In genomic region chr4:70160525-70161224, GRCm38 (mm10) we compare ENCODE assay signal across 22 mouse cellular contexts.
A peak's percentile ranks its signal among the peaks of the same experiment; 100 is the strongest.
DNase-seq lines count a peak whose midpoint lies in the region; ATAC-seq and TF ChIP-seq lines count a peak whose summit lies in the region.
"Had no signal": no experiment of that assay in that cellular context is flagged by ENCODE, and none has a peak within 500 bp of the region (broad histone marks: within the 10 kb centered on the region; RNA-seq: fewer than 3 reads in every experiment).

No protein-coding gene starts in this region.

- no peak for DNase-seq in liver, postnatal 0 days
- no peak for DNase-seq in liver, embryonic 14.5 days (ENCODE audit: low read depth in 3 of 3, low spot score in 3 of 3)
- DNase-seq in neural tube, embryonic 10.5 days (ENCODE audit: extremely low spot score, low spot score): no peak
- DNase-seq: adrenal gland, adult 2 months; adrenal gland, postnatal 10 days; adrenal gland, postnatal 25 days; cerebellum, adult 11 months; cerebellum, adult 18-20 months; cerebellum, adult 8-10 months; cerebellum, adult 9-11 months; cerebellum, postnatal 14 days; cerebellum, postnatal 36 days; embryo, embryonic 11 days had no signal

- peak; percentile 78 for ATAC-seq in liver, embryonic 12.5 days
- no peak for ATAC-seq in liver, postnatal 0 days
- ATAC-seq in liver, embryonic 14.5 days (ENCODE audit: insufficient read depth): peak; percentile 74; the same call in 1 of the 2 replicates
- peak; percentile 52 for ATAC-seq in liver, embryonic 16.5 days (ENCODE audit: low read depth)
- ATAC-seq in midbrain, embryonic 16.5 days: no peak
- ATAC-seq: forebrain, embryonic 14.5 days had no signal

- no peak for TF ChIP-seq EP300 in liver, postnatal 0 days (IDR thresholded peaks at IDR 0.05; ENCODE audit: low read depth)
- no peak for TF ChIP-seq EP300 in liver, embryonic 14.5 days (IDR thresholded peaks at IDR 0.05; ENCODE audit: low read depth)

- H3K27me3 ChIP-seq in liver, embryonic 12.5 days (replicated peaks): no peaks in the 10 kb centered on the region
- H3K27me3 ChIP-seq in liver, postnatal 0 days (ENCODE audit: insufficient read depth, low read length): no peaks in the 10 kb centered on the region
- H3K27me3 ChIP-seq in liver, embryonic 14.5 days (ENCODE audit: control insufficient read depth, insufficient read depth, low read length): no peaks in the 10 kb centered on the region
- no peaks in the 10 kb centered on the region for H3K27me3 ChIP-seq in liver, embryonic 16.5 days (ENCODE audit: control insufficient read depth, insufficient read depth, low read depth, low read length)
- no peaks in the 10 kb centered on the region for H3K27me3 ChIP-seq in midbrain, embryonic 16.5 days (ENCODE audit: control insufficient read depth, insufficient read depth, low read depth, low read length)
- H3K27me3 ChIP-seq: embryonic facial prominence, embryonic 13.5 days; embryonic facial prominence, embryonic 15.5 days; forebrain, embryonic 12.5 days had no signal

- H3K9ac ChIP-seq in liver, embryonic 12.5 days: no peak overlapping the region
- H3K9ac ChIP-seq in liver, postnatal 0 days (replicated peaks): no peak overlapping the region
- H3K9ac ChIP-seq in liver, embryonic 14.5 days (replicated peaks): no peak overlapping the region
- H3K9ac ChIP-seq in liver, embryonic 16.5 days (ENCODE audit: low read depth, low read length): no peak overlapping the region
- no peak overlapping the region for H3K9ac ChIP-seq in midbrain, embryonic 16.5 days (ENCODE audit: low read depth, low read length)
- H3K9ac ChIP-seq: embryonic facial prominence, embryonic 13.5 days; embryonic facial prominence, embryonic 15.5 days; forebrain, embryonic 12.5 days had no signal

- peaks cover 14% of the 10 kb centered on the region for H3K4me1 ChIP-seq in liver, embryonic 12.5 days
- H3K4me1 ChIP-seq in liver, postnatal 0 days (ENCODE audit: insufficient read depth): no peaks in the 10 kb centered on the region
- peaks cover 12 to 14% of the 10 kb centered on the region in 2 experiments for H3K4me1 ChIP-seq in liver, embryonic 14.5 days (replicated peaks; ENCODE audit: control insufficient read depth in 2 of 2, insufficient read depth in 2 of 2, low read length in 1 of 2)
- H3K4me1 ChIP-seq in liver, embryonic 16.5 days (ENCODE audit: control insufficient read depth, low read depth, low read length): no peaks in the 10 kb centered on the region
- H3K4me1 ChIP-seq in midbrain, embryonic 16.5 days (ENCODE audit: control insufficient read depth, insufficient read depth, low read length): no peaks in the 10 kb centered on the region
- H3K4me1 ChIP-seq: embryonic facial prominence, embryonic 13.5 days; embryonic facial prominence, embryonic 15.5 days; forebrain, embryonic 10.5 days; forebrain, embryonic 12.5 days had no signal

- H3K4me2 ChIP-seq in liver, embryonic 12.5 days: no peak overlapping the region
- no peak overlapping the region for H3K4me2 ChIP-seq in liver, postnatal 0 days (ENCODE audit: low read depth, low read length)
- H3K4me2 ChIP-seq in liver, embryonic 14.5 days (ENCODE audit: low read depth): no peak overlapping the region
- H3K4me2 ChIP-seq in liver, embryonic 16.5 days (ENCODE audit: low read depth, low read length): no peak overlapping the region
- no peak overlapping the region for H3K4me2 ChIP-seq in midbrain, embryonic 16.5 days (ENCODE audit: low read length)
- H3K4me2 ChIP-seq: embryonic facial prominence, embryonic 13.5 days; embryonic facial prominence, embryonic 15.5 days; forebrain, embryonic 12.5 days had no signal

- peak overlapping the region; percentile 71 for H3K27ac ChIP-seq in liver, embryonic 12.5 days
- no peak overlapping the region for H3K27ac ChIP-seq in liver, postnatal 0 days (ENCODE audit: low read depth)
- H3K27ac ChIP-seq in liver, embryonic 14.5 days: peak overlapping the region; percentile 3; the same call in 1 of the 2 replicates
- H3K27ac ChIP-seq in liver, embryonic 16.5 days (ENCODE audit: low read length): no peak overlapping the region
- H3K27ac ChIP-seq in midbrain, embryonic 16.5 days (ENCODE audit: low read length): no peak overlapping the region
- H3K27ac ChIP-seq: embryonic facial prominence, embryonic 13.5 days; embryonic facial prominence, embryonic 15.5 days; forebrain, embryonic 10.5 days; forebrain, embryonic 12.5 days had no signal

- TF ChIP-seq CTCF in liver, postnatal 0 days (IDR thresholded peaks at IDR 0.05; ENCODE audit: low read depth): no peak
- no peak for TF ChIP-seq CTCF in liver, embryonic 14.5 days (IDR thresholded peaks at IDR 0.05; ENCODE audit: low read depth)

- no peaks in the 10 kb centered on the region for H3K9me3 ChIP-seq in liver, embryonic 12.5 days (replicated peaks)
- no peaks in the 10 kb centered on the region for H3K9me3 ChIP-seq in liver, postnatal 0 days (ENCODE audit: low read length)
- H3K9me3 ChIP-seq in liver, embryonic 14.5 days (ENCODE audit: control insufficient read depth, low read length): no peaks in the 10 kb centered on the region
- H3K9me3 ChIP-seq in liver, embryonic 16.5 days (replicated peaks; ENCODE audit: control insufficient read depth, low read length): no peaks in the 10 kb centered on the region
- H3K9me3 ChIP-seq in midbrain, embryonic 16.5 days (replicated peaks; ENCODE audit: control insufficient read depth, low read length, poor library complexity, severe bottlenecking): no peaks in the 10 kb centered on the region
- H3K9me3 ChIP-seq: embryonic facial prominence, embryonic 13.5 days; embryonic facial prominence, embryonic 15.5 days; forebrain, embryonic 10.5 days; forebrain, embryonic 12.5 days had no signal

- no peaks in the 10 kb centered on the region for H3K36me3 ChIP-seq in liver, embryonic 12.5 days
- no peaks in the 10 kb centered on the region for H3K36me3 ChIP-seq in liver, postnatal 0 days (replicated peaks; ENCODE audit: insufficient read depth, low read length)
- H3K36me3 ChIP-seq in liver, embryonic 14.5 days (replicated peaks; ENCODE audit: control insufficient read depth, insufficient read depth, low read depth): no peaks in the 10 kb centered on the region
- no peaks in the 10 kb centered on the region for H3K36me3 ChIP-seq in liver, embryonic 16.5 days (ENCODE audit: control insufficient read depth, insufficient read depth)
- H3K36me3 ChIP-seq in midbrain, embryonic 16.5 days (ENCODE audit: control insufficient read depth, insufficient read depth, low read length): no peaks in the 10 kb centered on the region
- H3K36me3 ChIP-seq: embryonic facial prominence, embryonic 13.5 days; embryonic facial prominence, embryonic 15.5 days; forebrain, embryonic 10.5 days; forebrain, embryonic 12.5 days had no signal

- WGBS in liver, embryonic 12.5 days (ENCODE audit: insufficient replicate concordance): 46% methylated on average over 1 of the region's 1 CpGs
- WGBS in liver, postnatal 0 days (ENCODE audit: insufficient replicate concordance): 57% methylated on average over 1 of the region's 1 CpGs
- 30% methylated on average over 1 of the region's 1 CpGs for WGBS in liver, embryonic 14.5 days (ENCODE audit: insufficient replicate concordance)
- 21% methylated on average over 1 of the region's 1 CpGs for WGBS in liver, embryonic 16.5 days (ENCODE audit: insufficient replicate concordance)
- WGBS in midbrain, embryonic 16.5 days: 76% methylated on average over 1 of the region's 1 CpGs

- no peak overlapping the region for H3K4me3 ChIP-seq in liver, embryonic 12.5 days
- no peak overlapping the region for H3K4me3 ChIP-seq in liver, postnatal 0 days (ENCODE audit: low read depth, low read length)
- H3K4me3 ChIP-seq in liver, embryonic 14.5 days (ENCODE audit: insufficient read depth in 1 of 2, low read depth in 2 of 2, low read length in 2 of 2): no peak overlapping the region
- no peak overlapping the region for H3K4me3 ChIP-seq in liver, embryonic 16.5 days (ENCODE audit: low read depth, low read length)
- H3K4me3 ChIP-seq in midbrain, embryonic 16.5 days (ENCODE audit: low read depth, low read length): no peak overlapping the region
- H3K4me3 ChIP-seq: embryonic facial prominence, embryonic 13.5 days; embryonic facial prominence, embryonic 15.5 days; erythroblast, embryonic 14.5 days; forebrain, embryonic 10.5 days; forebrain, embryonic 12.5 days had no signal

Comparison
In these comparisons a context has a peak if more than half of its experiments do, and no peak if none do; other contexts are left out.
1. ATAC-seq: peak in liver, embryonic 12.5 days (single experiment), liver, embryonic 14.5 days (single experiment) and liver, embryonic 16.5 days (single experiment); none in liver, postnatal 0 days (single experiment) and midbrain, embryonic 16.5 days (single experiment).
2. H3K27ac ChIP-seq: peak in liver, embryonic 12.5 days (single experiment) and liver, embryonic 14.5 days (single experiment); none in liver, postnatal 0 days (single experiment), liver, embryonic 16.5 days (single experiment) and midbrain, embryonic 16.5 days (single experiment).